ENCODE assay signal across 10 mouse cellular contexts in the genomic region with DNA sequence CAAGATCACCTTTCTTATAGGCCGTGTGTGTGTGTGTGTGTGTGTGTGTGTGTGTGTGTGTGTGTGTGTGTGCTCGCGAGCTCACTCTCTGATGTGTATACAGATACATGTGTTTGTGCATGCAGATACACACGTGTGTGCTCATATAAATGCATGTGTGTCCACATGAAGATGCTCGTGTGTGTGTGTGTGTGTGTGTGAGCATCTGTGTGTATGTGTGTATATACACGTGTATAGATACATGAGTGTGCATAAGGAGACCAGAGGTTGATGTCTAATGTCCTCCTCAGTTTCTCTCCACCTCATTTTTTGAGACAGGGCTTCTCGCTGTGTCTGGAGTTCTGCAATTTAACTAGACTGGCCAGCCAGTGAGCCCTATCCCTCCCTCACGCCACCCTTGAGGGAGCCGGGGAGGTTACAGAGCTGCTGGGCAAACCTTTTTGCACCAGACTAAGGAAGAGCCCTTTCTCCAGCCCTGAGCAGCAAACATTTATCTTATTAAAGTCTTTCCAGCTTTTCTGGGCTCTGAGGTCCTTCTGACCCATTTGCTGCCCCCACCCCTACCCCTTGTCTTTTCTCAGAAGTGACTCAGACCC. TPM values are rescaled to one million over a fixed set of nuclear protein-coding genes. Genes with fewer than 3 reads are reported as not detected.
DNase-seq lines count a peak whose midpoint lies in the region; ATAC-seq and TF ChIP-seq lines count a peak whose summit lies in the region.
"Had no signal": no experiment of that assay in that cellular context is flagged by ENCODE, and none has a peak within 500 bp of the region (broad histone marks: within the 10 kb centered on the region; RNA-seq: fewer than 3 reads in every experiment).

No protein-coding gene starts in this region.

- H3K36me3 ChIP-seq in heart, embryonic 14.5 days (ENCODE audit: control insufficient read depth, insufficient read depth, low read length): peaks cover 14% of the 10 kb centered on the region
- peaks cover 5 to 48% of the 10 kb centered on the region in 2 experiments for H3K36me3 ChIP-seq in CH12.LX (replicated peaks in 1 of 2; ENCODE audit: control insufficient read depth in 1 of 2, insufficient read depth in 1 of 2, low read length in 1 of 2)
- H3K36me3 ChIP-seq in embryonic facial prominence, embryonic 13.5 days: no peaks in the 10 kb centered on the region
- peaks cover 34% of the 10 kb centered on the region for H3K36me3 ChIP-seq in liver, embryonic 12.5 days

- H3K4me3 ChIP-seq in heart, embryonic 14.5 days (ENCODE audit: control insufficient read depth in 1 of 2, insufficient read depth in 1 of 2, low read depth in 1 of 2, low read length in 2 of 2): no peak overlapping the region
- H3K4me3 ChIP-seq in CH12.LX (replicated peaks in 1 of 3; ENCODE audit: low read depth in 2 of 3, low read length in 2 of 3, poor library complexity in 1 of 3): peak overlapping the region in 2 of 3 experiments; percentile 17 to 36
- peak overlapping the region; percentile 9 for H3K4me3 ChIP-seq in embryonic facial prominence, embryonic 13.5 days
- peak overlapping the region; percentile 9; the same call in 1 of the 2 replicates for H3K4me3 ChIP-seq in liver, embryonic 12.5 days

- in situ Hi-C loops in CH12.LX (cut with MboI; ENCODE audit: low pct_ligation_motif_present, low pct_unique_long_range_greater_than_20kb, low sequenced_read_pairs): no loop called here

- no peak for DNase-seq in heart, postnatal 36 days
- no peak for DNase-seq in CH12.LX (ENCODE audit: extremely low read depth)
- DNase-seq in right cerebral cortex, postnatal 4 days: no peak
- no peak for DNase-seq in cerebellum, postnatal 14 days
- DNase-seq in right cerebral cortex, postnatal 10 days (ENCODE audit: low spot score in 2 of 2): no peak

- peak overlapping the region; percentile 31; the same call in 1 of the 2 replicates for H3K9ac ChIP-seq in heart, embryonic 14.5 days (ENCODE audit: low read length)
- peak overlapping the region; percentile 27; the same call in 1 of the 2 replicates for H3K9ac ChIP-seq in CH12.LX (ENCODE audit: insufficient read depth, low read depth)
- H3K9ac ChIP-seq in embryonic facial prominence, embryonic 13.5 days: 0 out of 2 replicates have a peak overlapping the region, but pooled peaks have one; percentile 36
- peak overlapping the region; percentile 22; the same call in 1 of the 2 replicates for H3K9ac ChIP-seq in liver, embryonic 12.5 days

- no peak for TF ChIP-seq RAD21 in CH12.LX (IDR thresholded peaks at IDR 0.05; ENCODE audit: low read depth, low read length)

- H3K4me1 ChIP-seq in heart, embryonic 14.5 days (ENCODE audit: control insufficient read depth in 2 of 2, insufficient read depth in 2 of 2, low read length in 2 of 2): peaks cover 17 to 28% of the 10 kb centered on the region in 2 experiments
- peaks cover 48 to 88% of the 10 kb centered on the region in 2 experiments for H3K4me1 ChIP-seq in CH12.LX (ENCODE audit: control insufficient read depth in 1 of 2, insufficient read depth in 2 of 2)
- peaks cover 36% of the 10 kb centered on the region for H3K4me1 ChIP-seq in embryonic facial prominence, embryonic 13.5 days
- peaks cover 87% of the 10 kb centered on the region for H3K4me1 ChIP-seq in liver, embryonic 12.5 days

- no peak; the same call in 1 of the 2 replicates for TF ChIP-seq POLR2A in CH12.LX (IDR thresholded peaks at IDR 0.05; ENCODE audit: low read depth, low read length)

- TF ChIP-seq EP300 in CH12.LX (IDR thresholded peaks at IDR 0.05; ENCODE audit: low read length): no peak

- dilution Hi-C loops in CH12.LX (cut with MboI; ENCODE audit: extremely low pct_ligation_motif_present, extremely low pct_unique_long_range_greater_than_20kb, low sequenced_read_pairs): no loop called here

- peak overlapping the region; percentile 76 to 86 for H3K27ac ChIP-seq in heart, embryonic 14.5 days (replicated peaks in 1 of 2; ENCODE audit: control insufficient read depth in 1 of 2, insufficient read depth in 1 of 2, low read depth in 2 of 2, low read length in 2 of 2)
- peak overlapping the region; percentile 99 for H3K27ac ChIP-seq in CH12.LX (ENCODE audit: insufficient read depth, low read depth)
- H3K27ac ChIP-seq in embryonic facial prominence, embryonic 13.5 days: peak overlapping the region; percentile 83
- peak overlapping the region; percentile 79 for H3K27ac ChIP-seq in liver, embryonic 12.5 days

- H3K9me3 ChIP-seq in heart, embryonic 14.5 days (ENCODE audit: control insufficient read depth, low read length): no peaks in the 10 kb centered on the region
- no peaks in the 10 kb centered on the region for H3K9me3 ChIP-seq in CH12.LX (replicated peaks; ENCODE audit: low read length)
- no peaks in the 10 kb centered on the region for H3K9me3 ChIP-seq in embryonic facial prominence, embryonic 13.5 days
- no peaks in the 10 kb centered on the region for H3K9me3 ChIP-seq in liver, embryonic 12.5 days (replicated peaks)

- ATAC-seq in heart, embryonic 14.5 days (ENCODE audit: insufficient number of reproducible peaks, insufficient read depth, low FRiP score, low read depth): no peak
- ATAC-seq in embryonic facial prominence, embryonic 13.5 days (ENCODE audit: insufficient number of reproducible peaks, insufficient read depth, low FRiP score, low TSS enrichment, low read depth): no peak
- peak; percentile 12; the same call in 1 of the 2 replicates for ATAC-seq in liver, embryonic 12.5 days

- H3K79me2 ChIP-seq in CH12.LX (replicated peaks; ENCODE audit: control insufficient read depth, extremely low read depth, insufficient read depth, poor library complexity, severe bottlenecking): peaks cover 3% of the 10 kb centered on the region; the same call in 1 of the 2 replicates

- H3K4me2 ChIP-seq in heart, embryonic 14.5 days (ENCODE audit: low read length): peak overlapping the region; percentile 44
- H3K4me2 ChIP-seq in CH12.LX (ENCODE audit: insufficient read depth, low read depth, poor library complexity, severe bottlenecking): peak overlapping the region; percentile 74
- H3K4me2 ChIP-seq in embryonic facial prominence, embryonic 13.5 days: peak overlapping the region; percentile 43
- H3K4me2 ChIP-seq in liver, embryonic 12.5 days: peak overlapping the region; percentile 50

- WGBS in heart, embryonic 14.5 days: 64% methylated on average over 9 of the region's 9 CpGs
- WGBS in embryonic facial prominence, embryonic 13.5 days: 63% methylated on average over 9 of the region's 9 CpGs
- 50% methylated on average over 9 of the region's 9 CpGs for WGBS in liver, embryonic 12.5 days (ENCODE audit: insufficient replicate concordance)

- intact Hi-C loops in heart, postnatal 36 days (cut with DNase I): no loop called here

- no peaks in the 10 kb centered on the region for H3K27me3 ChIP-seq in heart, embryonic 14.5 days (ENCODE audit: control insufficient read depth, insufficient read depth, low read length)
- H3K27me3 ChIP-seq in CH12.LX (replicated peaks): no peaks in the 10 kb centered on the region
- no peaks in the 10 kb centered on the region for H3K27me3 ChIP-seq in embryonic facial prominence, embryonic 13.5 days
- no peaks in the 10 kb centered on the region for H3K27me3 ChIP-seq in liver, embryonic 12.5 days (replicated peaks)

- no peak for TF ChIP-seq CTCF in CH12.LX (conservative IDR thresholded peaks at IDR 0.05 in 1 of 2, IDR thresholded peaks at IDR 0.05 in 1 of 2; ENCODE audit: low read depth in 2 of 2, low read length in 2 of 2)

TF ChIP-seq in CH12.LX, 34 proteins besides CTCF, POLR2A, EP300 and RAD21:
- TF ChIP-seq ZMIZ1 (IDR thresholded peaks at IDR 0.05; ENCODE audit: low read depth, low read length) (0 out of 2 replicates have a peak, but pooled peaks have one; percentile 31), CHD2 (IDR thresholded peaks at IDR 0.05; ENCODE audit: low read length) (no peak), POLR2AphosphoS2 (IDR thresholded peaks at IDR 0.05; ENCODE audit: low read depth, low read length) (no peak), MYC (IDR thresholded peaks at IDR 0.05; ENCODE audit: low read depth, low read length) (peak; percentile 30; the same call in 1 of the 2 replicates), UBTF (IDR thresholded peaks at IDR 0.05; ENCODE audit: low read depth, low read length) (0 out of 2 replicates have a peak, but pooled peaks have one; percentile 15), TCF12 (IDR thresholded peaks at IDR 0.05; ENCODE audit: low read depth, low read length) (no peak), USF2 (conservative IDR thresholded peaks at IDR 0.05; ENCODE audit: low read depth, low read length) (no peak), IRF4 (IDR thresholded peaks at IDR 0.05; ENCODE audit: low read depth, low read length) (no peak), MAX (IDR thresholded peaks at IDR 0.05; ENCODE audit: low read length) (peak; percentile 73), SIN3A (IDR thresholded peaks at IDR 0.05; ENCODE audit: low read length) (no peak)

RNA-seq across cellular contexts. Expression of gene Ccin, which starts 11.6 kb away (rescaled TPM):
- polyA plus RNA-seq in heart, embryonic 14.5 days (2014; fragmentation: Nextera tagmentation; extraction: Ambion mirVana): not detected in 2 replicates
- total RNA-seq in heart, postnatal 36 days (2021): under 1 TPM in 1 of 2 experiments, not detected in 1; 0.14 TPM
- total RNA-seq in CH12.LX (2012; rRNA removed) (not detected in 2 replicates), CH12.LX (2014; rRNA removed) (0.11 TPM in 1 of 2 replicates, not detected in the other)
- polyA plus RNA-seq in CH12.LX (2012; ENCODE audit: insufficient read length, low read depth): not detected in 2 replicates
- polyA plus RNA-seq in embryonic facial prominence, embryonic 13.5 days (2015; fragmentation: Nextera tagmentation; extraction: Ambion mirVana): not detected in 2 replicates
- not detected in 2 replicates for polyA plus RNA-seq in liver, embryonic 12.5 days (2016; fragmentation: Nextera tagmentation; extraction: Ambion mirVana)
- polyA plus RNA-seq: cortical plate, adult 2 months; large intestine, adult 2 months had no signal

RNA-seq across cellular contexts. Expression of gene Glipr2, which starts 14.4 kb away (rescaled TPM):
- polyA plus RNA-seq in heart, embryonic 14.5 days (2014; fragmentation: Nextera tagmentation; extraction: Ambion mirVana): 53.1 and 55.4 TPM in 2 replicates
- 1 to 10 TPM; 2.5 to 3.8 TPM for total RNA-seq in heart, postnatal 36 days (2021)
- total RNA-seq in CH12.LX (2012; rRNA removed) (47.6 and 60.3 TPM in 2 replicates), CH12.LX (2014; rRNA removed) (138 and 146 TPM in 2 replicates)
- 57.2 and 62.8 TPM in 2 replicates for polyA plus RNA-seq in CH12.LX (2012; ENCODE audit: insufficient read length, low read depth)
- polyA plus RNA-seq in embryonic facial prominence, embryonic 13.5 days (2015; fragmentation: Nextera tagmentation; extraction: Ambion mirVana): 63.0 and 71.6 TPM in 2 replicates
- 45.8 and 46.6 TPM in 2 replicates for polyA plus RNA-seq in liver, embryonic 12.5 days (2016; fragmentation: Nextera tagmentation; extraction: Ambion mirVana)

RNA-seq across cellular contexts. Expression of gene Clta, which starts 32.6 kb away (rescaled TPM):
- 144 and 154 TPM in 2 replicates for polyA plus RNA-seq in heart, embryonic 14.5 days (2014; fragmentation: Nextera tagmentation; extraction: Ambion mirVana)
- 10 to 100 TPM; 81.1 to 85.3 TPM for total RNA-seq in heart, postnatal 36 days (2021)
- total RNA-seq in CH12.LX (2012; rRNA removed): 301 and 349 TPM in 2 replicates
- 450 and 454 TPM in 2 replicates for total RNA-seq in CH12.LX (2014; rRNA removed)
- polyA plus RNA-seq in CH12.LX (2012; ENCODE audit: insufficient read length, low read depth): 454 and 493 TPM in 2 replicates
- 252 and 284 TPM in 2 replicates for polyA plus RNA-seq in embryonic facial prominence, embryonic 13.5 days (2015; fragmentation: Nextera tagmentation; extraction: Ambion mirVana)
- polyA plus RNA-seq in liver, embryonic 12.5 days (2016; fragmentation: Nextera tagmentation; extraction: Ambion mirVana): 169 and 172 TPM in 2 replicates

Comparison
In these comparisons a context has a peak if more than half of its experiments do, and no peak if none do; other contexts are left out.
1. H3K4me3 ChIP-seq: peak in CH12.LX (2 of 3), embryonic facial prominence, embryonic 13.5 days (single experiment) and liver, embryonic 12.5 days (single experiment); none in heart, embryonic 14.5 days (0 of 2).
2. Peak in every context shown above with its lines, with median percentiles within 50 percentile points of each other: H3K27ac ChIP-seq, H3K4me2 ChIP-seq and H3K9ac ChIP-seq.